Mouse (Mus musculus): ENCODE measurements at regions not wholly inside any gene's neighbourhood (a gene's known extent, or its start where the extent isn't known, plus 50 kb on each side); places are given as distances from the start of the nearest gene placed in this dataset.

- TF ChIP-seq CHD2 (IDR thresholded peaks at IDR 0.05; ENCODE audit: low read depth, low read length) (no peak), ZNF384 (IDR thresholded peaks at IDR 0.05; ENCODE audit: low read depth, low read length) (no peak), HCFC1 (IDR thresholded peaks at IDR 0.05; ENCODE audit: borderline replicate concordance, insufficient read depth, low read length) (no peak), MAFK (IDR thresholded peaks at IDR 0.05; ENCODE audit: insufficient read depth, low read depth, low read length) (no peak)
These were observed 92.7 kb upstream of the Tmtc2 start for GRCm38 (mm10) chr10:105666959-105667358.

Measured in ES-E14 (cell line).